Mouse (Mus musculus): Measurements from ENCODE around the gene Ap5b1.
A peak's percentile ranks its signal among the peaks of the same experiment; 100 is the strongest.

Gene Ap5b1

GRCm38 (mm10) chr19:5567534-5568469 lies at the start of gene Ap5b1:
Gene Ap5b1, plus strand, starts transcription at chr19:5568025.
- DNase-seq (ENCODE audit: low spot score), result peak; percentile 82

GRCm38 (mm10) chr19:5518721-5519120 lies 49.1 kb upstream of the Ap5b1 start:
- DNase-seq (ENCODE audit: low spot score), result no peak

- no peak for DNase-seq (ENCODE audit: low spot score)
Measured at GRCm38 (mm10) chr19:5525204-5525603, 42.6 kb upstream of the Ap5b1 start.

GRCm38 (mm10) chr19:5529325-5530137 lies 38.3 kb upstream of the Ap5b1 start:
- DNase-seq (ENCODE audit: low spot score), result peak; percentile 85

- no peak for DNase-seq (ENCODE audit: low spot score)
Measured at GRCm38 (mm10) chr19:5530138-5530524, 37.7 kb upstream of the Ap5b1 start.

GRCm38 (mm10) chr19:5532520-5532919 lies 35.3 kb upstream of the Ap5b1 start:
- no peak for DNase-seq (ENCODE audit: low spot score)

- DNase-seq (ENCODE audit: low spot score), result no peak
Measured at GRCm38 (mm10) chr19:5538786-5539185, 29.0 kb upstream of the Ap5b1 start.

- DNase-seq (ENCODE audit: low spot score), result no peak
Measured at GRCm38 (mm10) chr19:5543362-5543761, 24.5 kb upstream of the Ap5b1 start.

- no peak for DNase-seq (ENCODE audit: low spot score)
Measured at GRCm38 (mm10) chr19:5544031-5544430, 23.8 kb upstream of the Ap5b1 start.

GRCm38 (mm10) chr19:5547471-5548056 lies 20.3 kb upstream of the Ap5b1 start:
- DNase-seq (ENCODE audit: low spot score), result no peak

GRCm38 (mm10) chr19:5553802-5554201 lies 14.0 kb upstream of the Ap5b1 start:
- DNase-seq (ENCODE audit: low spot score), result no peak

- DNase-seq (ENCODE audit: low spot score), result no peak
Measured at GRCm38 (mm10) chr19:5554212-5554611, 13.6 kb upstream of the Ap5b1 start.

- DNase-seq (ENCODE audit: low spot score), result no peak
Measured at GRCm38 (mm10) chr19:5558169-5558568, 9.7 kb upstream of the Ap5b1 start.

- DNase-seq (ENCODE audit: low spot score), result no peak
Measured at GRCm38 (mm10) chr19:5558770-5559169, 9.1 kb upstream of the Ap5b1 start.

GRCm38 (mm10) chr19:5559229-5559628 lies 8.6 kb upstream of the Ap5b1 start:
- DNase-seq (ENCODE audit: low spot score), result no peak

- no peak for DNase-seq (ENCODE audit: low spot score)
Measured at GRCm38 (mm10) chr19:5559631-5560456, 8.0 kb upstream of the Ap5b1 start.

- no peak for DNase-seq (ENCODE audit: low spot score)
Measured at GRCm38 (mm10) chr19:5560457-5561041, 7.3 kb upstream of the Ap5b1 start, which contains the start of gene Ovol1. Gene Ovol1, minus strand, starts transcription at chr19:5560646.

- DNase-seq (ENCODE audit: low spot score), result no peak
Measured at GRCm38 (mm10) chr19:5561252-5561790, 6.5 kb upstream of the Ap5b1 start.

- no peak for DNase-seq (ENCODE audit: low spot score)
Measured at GRCm38 (mm10) chr19:5561886-5562285, 5.9 kb upstream of the Ap5b1 start.

GRCm38 (mm10) chr19:5562776-5563175 lies 5.0 kb upstream of the Ap5b1 start:
- no peak for DNase-seq (ENCODE audit: low spot score)

GRCm38 (mm10) chr19:5566316-5566715 lies 1.5 kb upstream of the Ap5b1 start:
- DNase-seq (ENCODE audit: low spot score), result no peak

Measured in layer of hippocampus, adult 9-10 months (tissue).